Mouse (Mus musculus): ENCODE data around the gene Sirpa.

The Sirpa gene

GRCm38 (mm10) chr2:129582261-129582660, 10.4 kb upstream of the Sirpa start:
- no peak for DNase-seq (ENCODE audit: low read depth, low spot score)

- DNase-seq (ENCODE audit: low read depth, low spot score) = peak; percentile 79
Measured at GRCm38 (mm10) chr2:129584905-129585304, 7.7 kb upstream of the Sirpa start.

GRCm38 (mm10) chr2:129585904-129586514, 6.6 kb upstream of the Sirpa start:
- DNase-seq (ENCODE audit: low read depth, low spot score) = no peak

GRCm38 (mm10) chr2:129587241-129587640, 5.4 kb upstream of the Sirpa start:
- peak; percentile 59 for DNase-seq (ENCODE audit: low read depth, low spot score)

- DNase-seq (ENCODE audit: low read depth, low spot score) = peak; percentile 97
Measured at GRCm38 (mm10) chr2:129587825-129588251, 4.8 kb upstream of the Sirpa start.

- no peak for DNase-seq (ENCODE audit: low read depth, low spot score)
Measured at GRCm38 (mm10) chr2:129591897-129592296, 738 bp upstream of the Sirpa start.

- DNase-seq (ENCODE audit: low read depth, low spot score) = peak; percentile 80
Measured at GRCm38 (mm10) chr2:129593141-129593875, 673 bp downstream of the Sirpa start.

GRCm38 (mm10) chr2:129593876-129594421, 1.3 kb downstream of the Sirpa start:
- DNase-seq (ENCODE audit: low read depth, low spot score) = peak; percentile 21

GRCm38 (mm10) chr2:129594569-129594968, 1.9 kb downstream of the Sirpa start:
- DNase-seq (ENCODE audit: low read depth, low spot score) = no peak

GRCm38 (mm10) chr2:129595206-129595605, 2.6 kb downstream of the Sirpa start:
- DNase-seq (ENCODE audit: low read depth, low spot score) = no peak

GRCm38 (mm10) chr2:129595661-129596209, 3.1 kb downstream of the Sirpa start:
- DNase-seq (ENCODE audit: low read depth, low spot score) = no peak

GRCm38 (mm10) chr2:129596555-129597172, 4.0 kb downstream of the Sirpa start:
- no peak for DNase-seq (ENCODE audit: low read depth, low spot score)

- no peak for DNase-seq (ENCODE audit: low read depth, low spot score)
Measured at GRCm38 (mm10) chr2:129597581-129597980, 4.9 kb downstream of the Sirpa start.

- DNase-seq (ENCODE audit: low read depth, low spot score) = no peak
Measured at GRCm38 (mm10) chr2:129598094-129598493, 5.5 kb downstream of the Sirpa start.

GRCm38 (mm10) chr2:129599231-129600084, 6.8 kb downstream of the Sirpa start:
- no peak for DNase-seq (ENCODE audit: low read depth, low spot score)

GRCm38 (mm10) chr2:129601059-129601650, 8.5 kb downstream of the Sirpa start:
- DNase-seq (ENCODE audit: low read depth, low spot score) = no peak

- no peak for DNase-seq (ENCODE audit: low read depth, low spot score)
Measured at GRCm38 (mm10) chr2:129601894-129602663, 9.4 kb downstream of the Sirpa start.

GRCm38 (mm10) chr2:129602856-129603255, 10.2 kb downstream of the Sirpa start:
- DNase-seq (ENCODE audit: low read depth, low spot score) = no peak

- no peak for DNase-seq (ENCODE audit: low read depth, low spot score)
Measured at GRCm38 (mm10) chr2:129603536-129603935, 10.9 kb downstream of the Sirpa start.

- DNase-seq (ENCODE audit: low read depth, low spot score) = no peak
Measured at GRCm38 (mm10) chr2:129604032-129604431, 11.4 kb downstream of the Sirpa start.

All from ES-CJ7 (cell line).